Mouse (Mus musculus) testis, adult 2 months (tissue): Measurements from ENCODE around the gene Hoxa1.

Source experiments
- CTCF ChIP-seq: fragments of 200-500 bp; IDR thresholded peaks from 2 replicates; pipeline ENCODE4 v1.5.1; 2012; ENCODE audit warnings: low read depth, mild to moderate bottlenecking, inconsistent platforms, low read length, moderate library complexity; ENCODE audit not compliant: control insufficient read depth, insufficient read depth, insufficient replicate concordance
- POLR2A ChIP-seq: fragments of 200-500 bp; IDR thresholded peaks from 2 replicates; pipeline ENCODE4 v1.6.1; 2012; ENCODE audit warnings: low read depth, mild to moderate bottlenecking, inconsistent platforms, low read length, moderate library complexity; ENCODE audit not compliant: control insufficient read depth

DNA sequence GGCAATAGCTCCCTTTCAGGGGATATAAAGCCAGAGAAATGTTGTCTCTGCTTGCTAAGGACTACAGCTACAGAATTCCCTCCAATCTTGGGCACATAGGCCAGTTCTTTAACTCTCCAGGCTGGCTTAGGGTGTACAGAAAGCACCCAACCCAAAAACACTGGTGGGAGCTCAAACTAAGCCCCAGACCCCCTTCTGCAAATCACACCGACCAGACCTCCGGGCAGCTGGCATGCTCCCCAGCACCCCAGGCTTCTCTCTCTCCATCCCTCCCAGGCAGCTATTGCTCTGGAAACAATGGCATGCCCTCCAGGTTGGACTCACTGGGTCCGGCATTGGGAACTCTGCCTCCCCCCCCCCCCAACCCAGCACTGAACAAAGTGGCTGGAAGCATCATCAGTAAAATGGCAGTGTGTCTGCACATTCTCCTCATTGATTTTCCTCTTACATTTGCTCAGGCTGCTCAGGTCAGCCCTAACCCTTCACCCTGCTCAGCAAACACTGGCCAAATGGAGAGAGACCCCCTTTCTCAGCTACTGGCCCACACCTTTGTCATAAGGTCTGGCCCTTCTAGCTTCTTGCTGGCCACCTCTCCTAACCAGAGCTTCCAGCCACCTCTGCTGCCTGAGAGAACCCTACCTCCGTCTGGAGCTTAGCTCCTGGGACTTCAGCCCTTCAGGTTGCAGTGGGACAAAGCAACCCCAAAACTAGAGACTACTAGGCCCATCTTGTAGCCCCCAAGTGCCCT lies 21.0 kb upstream of the Hoxa1 start:
- TF ChIP-seq CTCF (no peak), POLR2A (no peak)
